In the genomic region with DNA sequence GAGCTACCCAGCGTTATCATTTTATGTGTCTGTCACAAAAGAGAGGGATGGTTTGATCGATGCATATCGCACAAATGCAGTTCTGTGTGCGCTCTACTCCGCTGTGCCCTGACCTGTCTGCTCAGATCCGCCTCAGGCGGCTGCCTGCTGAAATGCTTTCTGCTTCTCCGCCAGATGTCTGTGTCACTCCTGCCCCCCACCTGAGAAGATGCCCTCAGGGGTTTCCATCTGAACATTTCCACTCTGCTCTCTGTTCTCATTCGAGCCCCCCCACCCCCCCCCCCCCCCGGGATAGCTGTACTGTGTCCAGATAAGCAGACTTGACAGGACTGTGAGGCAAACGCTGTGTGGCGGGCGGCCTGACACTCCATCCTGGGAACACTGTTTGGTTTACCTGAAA, we compare ENCODE assay signal across 24 mouse cellular contexts. TPM values are rescaled to one million over a fixed set of nuclear protein-coding genes. Genes with fewer than 3 reads are reported as not detected.
A peak's percentile ranks its signal among the peaks of the same experiment; 100 is the strongest.
DNase-seq lines count a peak whose midpoint lies in the region; ATAC-seq lines count a peak whose summit lies in the region.
"Had no signal": no experiment of that assay in that cellular context is flagged by ENCODE, and none has a peak within 500 bp of the region (broad histone marks: within the 10 kb centered on the region; RNA-seq: fewer than 3 reads in every experiment).

No protein-coding gene starts in this region.

- H3K4me3 ChIP-seq in midbrain, embryonic 12.5 days, result no peak overlapping the region
- no peak overlapping the region for H3K4me3 ChIP-seq in midbrain, embryonic 16.5 days (ENCODE audit: low read depth, low read length)
- H3K4me3 ChIP-seq: myocyte had no signal

- peaks cover 13% of the 10 kb centered on the region for H3K27me3 ChIP-seq in midbrain, embryonic 12.5 days
- H3K27me3 ChIP-seq in midbrain, embryonic 16.5 days (ENCODE audit: control insufficient read depth, insufficient read depth, low read depth, low read length), result no peaks in the 10 kb centered on the region
- H3K27me3 ChIP-seq: Patski had no signal

- 0 out of 2 replicates have a peak, but pooled peaks cover 9% of the 10 kb centered on the region for H3K4me1 ChIP-seq in midbrain, embryonic 12.5 days
- H3K4me1 ChIP-seq in midbrain, embryonic 16.5 days (ENCODE audit: control insufficient read depth, insufficient read depth, low read length), result peaks cover 7% of the 10 kb centered on the region; the same call in 1 of the 2 replicates

- ATAC-seq in midbrain, embryonic 12.5 days (ENCODE audit: low FRiP score, low read depth), result no peak
- no peak for ATAC-seq in midbrain, embryonic 16.5 days
- ATAC-seq: forebrain, embryonic 14.5 days; inflammation-experienced regulatory T-cells, adult 6 months; Patski had no signal

- H3K9ac ChIP-seq in midbrain, embryonic 12.5 days (replicated peaks), result no peak overlapping the region
- no peak overlapping the region for H3K9ac ChIP-seq in midbrain, embryonic 16.5 days (ENCODE audit: low read depth, low read length)

- H3K9me3 ChIP-seq in midbrain, embryonic 12.5 days, result peaks cover 4% of the 10 kb centered on the region; the same call in 1 of the 2 replicates
- H3K9me3 ChIP-seq in midbrain, embryonic 16.5 days (replicated peaks; ENCODE audit: control insufficient read depth, low read length, poor library complexity, severe bottlenecking), result no peaks in the 10 kb centered on the region; the same call in 1 of the 2 replicates

- DNase-seq in adrenal gland, adult (ENCODE audit: inconsistent age in 2 of 2, low spot score in 1 of 2), result peak; percentile 35 to 53
- no peak for DNase-seq in adrenal gland, postnatal 25 days
- peak; percentile 33 for DNase-seq in embryo, embryonic 11 days
- peak; percentile 58 for DNase-seq in retina, embryonic 14.5 days (ENCODE audit: low spot score)
- DNase-seq in Muller cell, postnatal 12 days (ENCODE audit: inconsistent ontology term), result no peak
- no peak for DNase-seq in heart, postnatal 4 days
- DNase-seq: cerebellum, adult 18-20 months; heart, adult 18-20 months; kidney, adult 9 months; liver; lung, adult 18-20 months; lung, postnatal 4 days; right cerebral cortex, postnatal 14 days; thymus, postnatal 25 days had no signal

- no peaks in the 10 kb centered on the region for H3K36me3 ChIP-seq in midbrain, embryonic 12.5 days
- no peaks in the 10 kb centered on the region for H3K36me3 ChIP-seq in midbrain, embryonic 16.5 days (ENCODE audit: control insufficient read depth, insufficient read depth, low read length)

- H3K4me2 ChIP-seq in midbrain, embryonic 12.5 days (replicated peaks), result no peak overlapping the region
- no peak overlapping the region for H3K4me2 ChIP-seq in midbrain, embryonic 16.5 days (ENCODE audit: low read length)

- WGBS in midbrain, embryonic 12.5 days, result 57% methylated on average over 13 of the region's 13 CpGs
- 47% methylated on average over 13 of the region's 13 CpGs for WGBS in midbrain, embryonic 16.5 days

- H3K27ac ChIP-seq in midbrain, embryonic 12.5 days (replicated peaks), result 0 out of 2 replicates have a peak overlapping the region, but pooled peaks have one; percentile 2
- no peak overlapping the region for H3K27ac ChIP-seq in midbrain, embryonic 16.5 days (ENCODE audit: low read length)
- H3K27ac ChIP-seq: stomach, postnatal 0 days had no signal

RNA-seq across cellular contexts. Expression of a gene that starts 5.0 kb away (rescaled TPM):
- total RNA-seq in adrenal gland, postnatal 25 days (2021), result 29.5 and 41.9 TPM in 2 replicates
- 29.5 and 32.0 TPM in 2 replicates for polyA plus RNA-seq in midbrain, embryonic 12.5 days (2016; fragmentation: Nextera tagmentation; extraction: Ambion mirVana)
- 155 and 204 TPM in 2 replicates for polyA plus RNA-seq in midbrain, embryonic 16.5 days (2015; fragmentation: Nextera tagmentation; extraction: Ambion mirVana)
- total RNA-seq in heart, postnatal 4 days (2021), result 1 to 10 TPM; 1.0 to 1.3 TPM

RNA-seq across cellular contexts. Expression of a gene that starts 35.4 kb away (rescaled TPM):
- not detected in 2 replicates for total RNA-seq in adrenal gland, postnatal 25 days (2021)
- polyA plus RNA-seq in midbrain, embryonic 12.5 days (2016; fragmentation: Nextera tagmentation; extraction: Ambion mirVana), result 2.3 and 2.4 TPM in 2 replicates
- 0.79 and 1.1 TPM in 2 replicates for polyA plus RNA-seq in midbrain, embryonic 16.5 days (2015; fragmentation: Nextera tagmentation; extraction: Ambion mirVana)
- total RNA-seq in heart, postnatal 4 days (2021), result not detected
- total RNA-seq: gastrocnemius, adult 18-20 months; heart, adult 18-20 months; left cerebral cortex, adult 18-20 months had no signal
- polyA plus RNA-seq: large intestine, adult 2 months had no signal

RNA-seq across cellular contexts. Expression of a gene that starts 36.2 kb away (rescaled TPM):
- total RNA-seq in adrenal gland, postnatal 25 days (2021), result 32.4 and 33.4 TPM in 2 replicates
- 36.6 and 44.3 TPM in 2 replicates for polyA plus RNA-seq in midbrain, embryonic 12.5 days (2016; fragmentation: Nextera tagmentation; extraction: Ambion mirVana)
- polyA plus RNA-seq in midbrain, embryonic 16.5 days (2015; fragmentation: Nextera tagmentation; extraction: Ambion mirVana), result 22.4 and 23.6 TPM in 2 replicates
- total RNA-seq in heart, postnatal 4 days (2021), result 10 to 100 TPM; 16.5 to 17.2 TPM

RNA-seq across cellular contexts. Expression of a gene that starts 49.4 kb away (rescaled TPM):
- 72.1 and 75.5 TPM in 2 replicates for total RNA-seq in adrenal gland, postnatal 25 days (2021)
- 99.0 and 105 TPM in 2 replicates for polyA plus RNA-seq in midbrain, embryonic 12.5 days (2016; fragmentation: Nextera tagmentation; extraction: Ambion mirVana)
- polyA plus RNA-seq in midbrain, embryonic 16.5 days (2015; fragmentation: Nextera tagmentation; extraction: Ambion mirVana), result 66.3 and 69.0 TPM in 2 replicates
- 10 to 100 TPM; 83.3 to 86.4 TPM for total RNA-seq in heart, postnatal 4 days (2021)

RNA-seq across cellular contexts. Expression of a gene that starts 50.4 kb away (rescaled TPM):
- total RNA-seq in adrenal gland, postnatal 25 days (2021), result 94.9 and 144 TPM in 2 replicates
- polyA plus RNA-seq in midbrain, embryonic 12.5 days (2016; fragmentation: Nextera tagmentation; extraction: Ambion mirVana), result 238 and 256 TPM in 2 replicates
- 177 and 189 TPM in 2 replicates for polyA plus RNA-seq in midbrain, embryonic 16.5 days (2015; fragmentation: Nextera tagmentation; extraction: Ambion mirVana)
- total RNA-seq in heart, postnatal 4 days (2021), result 100 to 1,000 TPM; 130 to 132 TPM

Comparison
In these comparisons a context has a peak if more than half of its experiments do, and no peak if none do; other contexts are left out.
1. DNase-seq: peak in adrenal gland, adult (2 of 2), embryo, embryonic 11 days (single experiment) and retina, embryonic 14.5 days (single experiment); none in adrenal gland, postnatal 25 days (single experiment), Muller cell, postnatal 12 days (single experiment) and heart, postnatal 4 days (single experiment).
2. RNA of a gene that starts 5.0 kb away (total RNA-seq): 29.5 to 41.9 TPM in adrenal gland, postnatal 25 days; 1.0 to 1.3 TPM in heart, postnatal 4 days; every median in the first group is over 10 times any median in the second.